Mouse (Mus musculus) heart, embryonic 13.5 days (tissue): ENCODE measurements around the gene Sox5. TPM values are rescaled to one million over a fixed set of nuclear protein-coding genes. Genes with fewer than 3 reads are reported as not detected.

ENCODE experiments used
- ATAC-seq: fragments of 200-750 bp; cut with Nextera tagmentation; 2 replicates; pipeline ENCODE4 v1.8.0; 2017; ENCODE audit warnings: moderate TSS enrichment; ENCODE audit not compliant: insufficient number of reproducible peaks, low FRiP score, low TSS enrichment; ENCODE audit errors: extremely low read depth
- H3K27ac ChIP-seq: fragments of 300-500 bp; sonication (generic); replicated peaks from 2 replicates; pipeline ENCODE4 v1.5.1; 2015; ENCODE audit warnings: moderate library complexity, mild to moderate bottlenecking, inconsistent platforms
- H3K27me3 ChIP-seq: fragments of 300-500 bp; sonication (generic); replicated peaks from 2 replicates; pipeline ENCODE4 v1.6.1; 2015; ENCODE audit warnings: mild to moderate bottlenecking, inconsistent platforms
- H3K36me3 ChIP-seq: fragments of 300-500 bp; sonication (generic); 2 replicates; pipeline ENCODE4 v1.6.1; 2015; ENCODE audit warnings: mild to moderate bottlenecking, inconsistent platforms
- H3K4me1 ChIP-seq: fragments of 300-500 bp; sonication (generic); 2 replicates; pipeline ENCODE4 v1.6.1; 2015; ENCODE audit warnings: inconsistent platforms
- H3K4me2 ChIP-seq: fragments of 300-500 bp; sonication (generic); 2 replicates; pipeline ENCODE4 v1.6.1; 2015; ENCODE audit warnings: inconsistent platforms, mild to moderate bottlenecking, moderate library complexity
- H3K4me3 ChIP-seq: fragments of 300-500 bp; sonication (generic); 2 replicates; pipeline ENCODE4 v1.5.1; 2015; ENCODE audit warnings: moderate library complexity, mild to moderate bottlenecking, inconsistent platforms
- H3K9ac ChIP-seq: fragments of 300-500 bp; sonication (generic); 2 replicates; pipeline ENCODE4 v1.6.1; 2015; ENCODE audit warnings: inconsistent platforms, mild to moderate bottlenecking, moderate library complexity
- H3K9me3 ChIP-seq: fragments of 300-500 bp; sonication (generic); 2 replicates; pipeline ENCODE4 v1.6.1; 2016; ENCODE audit warnings: inconsistent platforms
- WGBS: fragments of 180-500 bp; shearing (Covaris S2); methylation state at CpG from one replicate; pipeline ENCODE4 v1.1.7; 2015; ENCODE audit warnings: mixed read lengths; 5-methylcytosine and 5-hydroxymethylcytosine counted together
- polyA plus RNA-seq: library from polyadenylated mRNA; unstranded; fragments of >200 nt; fragmentation: Nextera tagmentation; extraction: Ambion mirVana; gene quantifications from 2 replicates; pipeline ENCODE4 v1.2.1, GENCODE M21; 2015

Gene Sox5
- polyA plus RNA-seq, 1 experiment from 2014 or later = 12.1 TPM

DNA sequence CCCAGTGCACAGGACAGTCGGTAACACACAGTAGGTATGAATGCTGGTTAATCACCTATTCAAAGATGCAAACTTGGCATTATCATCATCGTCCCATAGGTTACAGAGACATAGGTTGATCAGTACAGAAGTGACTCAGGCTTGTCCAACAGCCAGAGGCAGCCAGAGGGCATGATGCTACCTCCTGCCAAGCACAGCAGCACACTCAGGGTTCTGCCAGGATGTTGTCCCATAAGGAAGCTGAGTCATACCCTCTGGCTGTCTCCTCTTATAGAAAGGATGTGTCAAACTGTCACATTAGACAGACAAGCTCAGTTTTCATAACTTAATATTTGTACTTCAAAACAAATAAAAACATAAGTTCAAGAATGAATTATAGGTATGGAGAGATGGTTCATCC, 923.2 kb downstream of the Sox5 start:
- H3K4me2 ChIP-seq = no peak overlapping the region
- 82% methylated on average over 2 of the region's 2 CpGs for WGBS
- no peaks in the 10 kb centered on the region for H3K36me3 ChIP-seq
- ATAC-seq = no peak
- H3K4me3 ChIP-seq = no peak overlapping the region
- H3K27ac ChIP-seq = no peak overlapping the region
- H3K9ac ChIP-seq = no peak overlapping the region
- no peaks in the 10 kb centered on the region for H3K9me3 ChIP-seq
- peaks cover 81% of the 10 kb centered on the region for H3K27me3 ChIP-seq
- H3K4me1 ChIP-seq = peaks cover 17% of the 10 kb centered on the region

DNA sequence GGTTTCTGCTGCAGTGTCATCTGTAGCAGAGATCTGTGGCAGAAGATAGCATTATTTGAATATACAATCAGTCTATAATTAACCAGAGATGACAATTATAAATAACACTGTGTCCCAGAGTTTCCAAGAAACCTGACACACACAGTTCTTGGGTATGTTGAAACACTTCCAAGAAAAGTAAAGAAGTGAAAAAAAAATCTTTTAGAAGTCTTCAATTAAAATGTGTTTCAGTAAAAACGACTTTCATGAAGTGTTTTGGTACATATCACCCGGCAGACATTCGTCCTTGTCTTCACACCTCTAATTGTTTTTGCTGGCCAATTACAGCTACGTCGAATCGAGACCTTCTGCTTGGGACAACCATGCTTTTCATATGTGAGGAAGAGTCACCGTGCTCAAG, 924.4 kb downstream of the Sox5 start:
- no peak overlapping the region for H3K4me2 ChIP-seq
- no peak for ATAC-seq
- H3K9ac ChIP-seq = no peak overlapping the region
- H3K27me3 ChIP-seq = peaks cover 69% of the 10 kb centered on the region
- H3K4me1 ChIP-seq = peaks cover 9% of the 10 kb centered on the region
- no peak overlapping the region for H3K4me3 ChIP-seq
- 73% methylated on average over 7 of the region's 7 CpGs for WGBS
- no peaks in the 10 kb centered on the region for H3K9me3 ChIP-seq
- no peak overlapping the region for H3K27ac ChIP-seq
- H3K36me3 ChIP-seq = no peaks in the 10 kb centered on the region

DNA sequence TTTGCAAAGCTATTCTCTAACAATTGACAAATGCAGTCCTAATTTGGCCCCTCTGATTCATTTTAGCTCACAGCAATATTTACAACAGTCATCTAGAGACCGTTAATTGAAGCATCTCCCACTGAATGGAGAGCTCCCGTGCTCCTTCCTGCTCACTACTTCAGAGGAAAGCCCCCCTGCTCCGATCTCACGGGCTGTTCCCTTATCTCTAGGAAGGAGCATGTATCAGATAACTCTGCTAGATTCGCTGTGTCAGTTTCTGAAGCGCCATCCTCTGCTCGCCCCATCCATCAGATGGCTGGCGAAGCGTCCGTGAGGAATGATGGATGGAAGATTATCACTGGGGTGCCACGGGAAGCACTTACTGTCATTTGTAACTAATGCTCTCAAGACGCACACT, 926.4 kb downstream of the Sox5 start:
- H3K27me3 ChIP-seq = peaks cover 51% of the 10 kb centered on the region
- ATAC-seq = no peak
- peaks cover 5% of the 10 kb centered on the region; the same call in 1 of the 2 replicates for H3K4me1 ChIP-seq
- 17% methylated on average over 12 of the region's 12 CpGs for WGBS
- H3K9ac ChIP-seq = no peak overlapping the region
- no peak overlapping the region for H3K27ac ChIP-seq
- no peak overlapping the region for H3K4me3 ChIP-seq
- H3K9me3 ChIP-seq = no peaks in the 10 kb centered on the region
- no peaks in the 10 kb centered on the region for H3K36me3 ChIP-seq
- H3K4me2 ChIP-seq = peak overlapping the region; percentile 28; the same call in 1 of the 2 replicates

DNA sequence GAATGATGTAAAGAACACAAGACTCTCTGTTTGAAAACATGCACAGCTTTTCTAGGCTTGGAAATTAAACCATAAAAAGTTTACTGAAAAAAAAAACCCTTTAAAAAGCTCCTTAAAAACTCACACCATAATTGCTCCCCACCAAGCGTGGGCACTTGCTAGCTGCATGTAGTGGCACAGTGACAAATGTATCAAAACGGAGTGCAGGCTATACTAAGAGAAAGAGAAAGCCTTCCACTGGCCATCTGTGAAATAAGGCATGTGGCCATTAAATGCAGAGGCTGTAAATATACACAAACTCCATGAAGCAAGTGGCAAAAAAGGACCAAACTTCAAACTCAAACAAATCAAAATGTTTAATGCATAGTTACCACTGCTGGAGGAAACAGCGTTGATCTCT, 927.7 kb downstream of the Sox5 start:
- ATAC-seq = no peak
- no peak overlapping the region for H3K27ac ChIP-seq
- H3K36me3 ChIP-seq = no peaks in the 10 kb centered on the region
- H3K9me3 ChIP-seq = no peaks in the 10 kb centered on the region
- H3K27me3 ChIP-seq = peaks cover 39% of the 10 kb centered on the region
- no peak overlapping the region for H3K9ac ChIP-seq
- peaks cover 5% of the 10 kb centered on the region; the same call in 1 of the 2 replicates for H3K4me1 ChIP-seq
- no peak overlapping the region for H3K4me2 ChIP-seq
- WGBS = 80% methylated on average over 3 of the region's 3 CpGs
- H3K4me3 ChIP-seq = no peak overlapping the region

DNA sequence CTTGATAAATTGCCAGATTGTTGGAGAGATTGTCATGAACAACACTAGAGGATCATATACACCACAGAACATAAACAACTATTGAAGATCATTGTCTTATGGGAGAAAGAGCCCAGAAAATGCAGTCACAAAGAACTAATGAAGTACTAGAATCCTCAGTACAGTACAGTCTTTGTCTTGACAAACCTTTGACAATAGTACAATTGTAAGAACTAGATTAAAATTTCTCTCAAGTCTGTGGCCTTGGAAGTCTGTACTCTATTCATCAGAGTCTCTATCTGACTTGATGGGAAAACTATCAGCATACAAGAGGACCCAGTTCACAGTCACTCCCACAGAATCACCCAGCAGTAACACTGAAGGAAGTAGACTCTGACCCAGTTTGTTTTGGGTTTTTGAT, 936.0 kb downstream of the Sox5 start:
- no peak for ATAC-seq

DNA sequence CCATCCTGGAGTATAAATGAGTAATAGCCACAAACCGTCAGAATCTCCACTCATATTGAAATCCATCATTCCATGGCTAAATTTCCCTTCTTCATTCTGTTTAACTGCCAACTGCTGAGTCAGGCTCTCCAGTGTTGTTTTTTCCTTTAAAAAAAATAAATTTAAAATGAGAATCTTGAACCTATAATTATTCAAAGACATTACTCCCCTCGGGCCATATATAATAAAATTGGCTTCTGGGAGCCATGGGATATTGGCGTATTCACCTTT, 937.1 kb downstream of the Sox5 start:
- no peak overlapping the region for H3K4me2 ChIP-seq
- H3K27me3 ChIP-seq = no peaks in the 10 kb centered on the region; the same call in 1 of the 2 replicates
- H3K9ac ChIP-seq = no peak overlapping the region
- no peaks in the 10 kb centered on the region for H3K9me3 ChIP-seq
- no peak for ATAC-seq
- H3K36me3 ChIP-seq = no peaks in the 10 kb centered on the region
- H3K4me1 ChIP-seq = no peaks in the 10 kb centered on the region
- no peak overlapping the region for H3K4me3 ChIP-seq
- 81% methylated on average over 3 of the region's 3 CpGs for WGBS
- H3K27ac ChIP-seq = no peak overlapping the region

More for the DNA sequence above, 936.0 kb downstream of the Sox5 start:
- no peak overlapping the region for H3K9ac ChIP-seq
- no peaks in the 10 kb centered on the region for H3K4me1 ChIP-seq
- H3K27me3 ChIP-seq = no peaks in the 10 kb centered on the region; the same call in 1 of the 2 replicates
- no peaks in the 10 kb centered on the region for H3K36me3 ChIP-seq
- H3K4me3 ChIP-seq = no peak overlapping the region
- no peak overlapping the region for H3K27ac ChIP-seq
- no peaks in the 10 kb centered on the region for H3K9me3 ChIP-seq
- no peak overlapping the region for H3K4me2 ChIP-seq

DNA sequence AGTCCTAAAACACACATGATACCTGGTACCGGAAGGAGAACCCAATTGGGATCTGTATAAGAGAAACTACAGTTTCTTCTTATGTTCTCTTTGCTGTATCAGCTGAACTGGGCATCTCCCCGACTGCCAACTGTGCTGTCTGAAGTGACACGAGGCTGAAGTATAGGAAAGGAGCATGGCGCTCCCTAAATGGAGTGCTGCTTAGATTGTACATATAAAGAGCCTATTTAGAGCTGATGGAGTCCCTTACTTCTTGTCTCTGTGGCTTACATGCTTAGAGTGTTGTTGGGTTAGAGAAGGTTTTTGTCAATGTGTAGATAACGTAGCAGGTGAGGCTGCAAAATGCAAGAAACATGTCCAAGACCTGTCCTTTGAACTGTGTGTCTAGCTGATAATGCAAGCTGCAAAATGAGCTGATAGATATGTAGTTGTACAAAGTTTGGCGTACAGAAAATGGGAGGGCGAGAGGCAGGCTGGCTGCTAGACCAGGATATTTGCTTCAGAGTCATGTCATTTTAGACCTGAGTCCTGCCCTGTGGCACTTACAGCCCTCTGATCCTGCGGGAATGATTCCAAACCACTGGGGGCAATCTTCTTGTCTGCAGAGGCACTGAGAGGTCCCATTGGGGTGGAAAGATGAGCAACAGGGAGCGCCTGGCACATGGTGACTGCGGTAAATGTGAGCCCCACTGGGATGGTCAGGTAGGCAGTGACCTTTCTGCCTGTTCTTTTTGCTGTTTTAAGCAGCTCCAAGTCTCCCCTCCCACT, 937.7 kb downstream of the Sox5 start:
- Histone ChIP-seq H3K9ac (no peak overlapping the region), H3K27me3 (no peaks in the 10 kb centered on the region), H3K36me3 (no peaks in the 10 kb centered on the region), H3K27ac (no peak overlapping the region), H3K4me1 (no peaks in the 10 kb centered on the region), H3K9me3 (no peaks in the 10 kb centered on the region), H3K4me3 (no peak overlapping the region), H3K4me2 (no peak overlapping the region)
- no peak for ATAC-seq
- WGBS = 77% methylated on average over 10 of the region's 10 CpGs

DNA sequence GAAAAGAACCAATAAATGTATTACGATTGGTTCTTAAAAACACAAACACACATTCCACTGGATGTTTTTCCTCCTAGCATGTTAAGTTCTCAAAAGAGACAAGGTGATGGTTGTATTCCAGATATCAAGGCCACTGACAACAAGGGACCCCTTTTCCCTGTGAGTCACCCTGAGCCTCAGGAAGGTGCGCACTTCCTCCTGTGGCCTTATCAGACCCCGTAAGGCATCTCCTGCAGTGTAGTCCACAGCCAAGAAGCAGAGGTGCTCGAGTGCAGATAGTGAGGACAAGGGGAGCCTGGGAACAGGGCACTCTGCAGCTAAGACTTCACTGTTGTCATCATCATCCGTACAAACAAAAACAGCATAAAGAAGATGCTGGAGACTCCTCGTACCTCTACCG, 939.8 kb downstream of the Sox5 start:
- Histone ChIP-seq H3K27me3 (no peaks in the 10 kb centered on the region), H3K36me3 (no peaks in the 10 kb centered on the region), H3K27ac (no peak overlapping the region), H3K4me1 (no peaks in the 10 kb centered on the region), H3K4me3 (no peak overlapping the region), H3K9ac (no peak overlapping the region), H3K9me3 (no peaks in the 10 kb centered on the region), H3K4me2 (no peak overlapping the region)
- no peak for ATAC-seq
- 74% methylated on average over 7 of the region's 7 CpGs for WGBS

DNA sequence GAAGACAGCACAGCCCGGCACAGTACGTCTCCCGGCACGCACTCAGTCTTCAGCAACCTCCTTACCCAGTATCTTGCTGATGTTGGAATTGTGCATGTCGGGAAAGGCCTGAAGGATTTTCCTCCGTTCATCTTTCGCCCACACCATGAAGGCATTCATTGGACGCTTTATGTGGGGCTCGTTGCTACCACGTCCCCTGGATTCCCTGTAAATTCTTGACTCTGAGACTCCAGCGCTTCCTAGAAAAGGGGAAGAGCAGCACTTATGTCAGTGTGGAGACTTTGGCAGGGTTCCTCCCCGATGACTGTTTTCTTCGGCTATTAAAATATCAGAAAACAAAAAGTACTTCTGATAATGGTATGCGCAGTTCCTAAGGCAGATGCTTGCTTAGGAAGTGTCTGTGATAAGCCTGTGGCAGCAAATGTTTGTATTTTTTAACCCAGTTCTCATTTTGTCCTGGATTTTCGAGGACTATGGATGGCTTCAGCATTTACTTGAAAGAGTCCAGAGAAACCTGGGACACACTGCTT, 940.6 kb downstream of the Sox5 start:
- H3K9ac ChIP-seq = no peak overlapping the region
- H3K4me1 ChIP-seq = no peaks in the 10 kb centered on the region
- H3K4me3 ChIP-seq = no peak overlapping the region
- no peak overlapping the region for H3K27ac ChIP-seq
- WGBS = 63% methylated on average over 15 of the region's 15 CpGs
- no peaks in the 10 kb centered on the region for H3K9me3 ChIP-seq
- H3K4me2 ChIP-seq = no peak overlapping the region
- ATAC-seq = no peak
- no peaks in the 10 kb centered on the region for H3K27me3 ChIP-seq
- H3K36me3 ChIP-seq = no peaks in the 10 kb centered on the region

DNA sequence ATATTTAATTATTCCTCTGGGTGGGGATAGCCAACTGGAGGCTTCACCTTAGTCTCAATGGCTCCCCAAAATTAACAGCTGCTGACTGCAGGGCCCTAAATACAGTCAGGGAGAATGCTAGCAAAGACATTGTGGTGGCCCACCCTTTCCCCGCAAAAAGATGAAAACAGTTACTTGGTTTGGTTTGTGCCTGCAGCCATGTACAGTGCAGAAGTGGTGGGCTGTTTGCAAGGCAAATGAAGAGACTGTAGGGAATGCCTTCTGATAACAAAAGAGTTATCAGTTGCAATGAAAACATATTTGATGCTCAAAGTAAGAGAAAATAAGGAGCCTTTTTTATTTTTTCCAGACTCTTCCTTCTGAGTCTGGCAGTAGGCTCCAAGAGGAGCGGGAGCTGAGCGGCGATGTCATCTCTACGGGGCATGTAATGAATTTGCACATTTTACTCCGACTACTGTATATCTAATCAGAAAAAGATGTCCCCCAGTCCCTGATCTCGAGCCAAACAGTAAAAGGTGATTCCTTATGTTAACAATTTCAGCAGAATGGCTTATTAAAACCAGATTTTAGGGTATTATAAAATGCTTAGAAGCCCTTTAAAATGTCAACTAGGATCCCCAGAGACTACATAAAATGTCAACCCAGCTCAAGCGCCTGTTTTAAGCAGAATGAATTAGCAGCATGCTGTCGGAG, 943.2 kb downstream of the Sox5 start:
- no peak overlapping the region for H3K27ac ChIP-seq
- no peaks in the 10 kb centered on the region for H3K9me3 ChIP-seq
- 72% methylated on average over 9 of the region's 9 CpGs for WGBS
- no peak overlapping the region for H3K4me3 ChIP-seq
- peaks cover 13% of the 10 kb centered on the region for H3K36me3 ChIP-seq
- no peak for ATAC-seq
- H3K4me1 ChIP-seq = no peaks in the 10 kb centered on the region
- no peak overlapping the region for H3K4me2 ChIP-seq
- H3K9ac ChIP-seq = no peak overlapping the region
- H3K27me3 ChIP-seq = no peaks in the 10 kb centered on the region

DNA sequence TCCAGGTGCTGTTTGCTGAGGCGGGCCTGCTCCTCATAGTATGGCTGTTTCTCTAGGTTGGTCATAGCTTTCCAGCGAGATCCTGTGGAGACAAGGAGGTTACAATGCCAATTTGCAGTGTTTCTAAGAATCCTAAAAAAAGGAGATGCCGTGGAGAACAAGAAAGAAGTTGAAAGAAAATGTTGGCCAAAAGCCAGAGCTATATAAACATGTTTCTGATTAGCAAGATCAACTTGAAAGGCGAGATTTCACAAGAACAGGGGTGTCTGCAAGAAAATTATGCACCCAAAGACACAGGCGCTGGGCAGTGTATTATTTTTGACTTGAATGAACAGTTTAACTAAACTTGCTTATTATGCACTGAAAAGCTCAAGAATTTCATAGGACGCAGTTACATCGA, 946.4 kb downstream of the Sox5 start:
- 70% methylated on average over 7 of the region's 7 CpGs for WGBS
- ATAC-seq = no peak
- Histone ChIP-seq H3K9ac (no peak overlapping the region), H3K4me1 (no peaks in the 10 kb centered on the region), H3K4me2 (no peak overlapping the region), H3K27me3 (no peaks in the 10 kb centered on the region), H3K27ac (no peak overlapping the region), H3K9me3 (no peaks in the 10 kb centered on the region), H3K36me3 (peaks cover 18% of the 10 kb centered on the region), H3K4me3 (no peak overlapping the region)

DNA sequence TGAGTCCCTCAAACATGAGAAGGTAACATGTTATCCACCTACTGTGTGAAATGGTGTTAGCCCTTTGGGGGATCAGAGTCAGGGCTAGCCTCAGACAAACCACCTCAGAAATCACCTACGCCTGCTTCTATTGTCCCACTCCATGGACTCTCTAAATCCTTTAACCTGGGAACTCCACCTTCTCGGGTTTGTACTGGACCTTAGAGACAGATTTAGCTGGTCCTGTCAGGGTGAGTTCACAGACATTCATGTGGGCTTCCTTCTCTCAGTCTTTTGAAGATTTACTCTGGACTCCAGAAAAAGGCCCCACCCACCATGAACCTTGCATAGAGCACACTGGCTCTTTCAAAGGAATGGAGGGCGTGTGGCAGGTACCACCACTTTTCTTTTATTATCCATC, 947.8 kb downstream of the Sox5 start:
- Histone ChIP-seq H3K4me2 (no peak overlapping the region), H3K27ac (no peak overlapping the region), H3K9me3 (no peaks in the 10 kb centered on the region), H3K36me3 (peaks cover 18% of the 10 kb centered on the region), H3K9ac (no peak overlapping the region), H3K27me3 (no peaks in the 10 kb centered on the region), H3K4me3 (no peak overlapping the region), H3K4me1 (no peaks in the 10 kb centered on the region)
- 78% methylated on average over 3 of the region's 3 CpGs for WGBS
- no peak for ATAC-seq
